Mouse (Mus musculus) stomach, postnatal 0 days (tissue): ENCODE results near the gene Col4a4.

Experiments
- CTCF ChIP-seq: IDR thresholded peaks from 2 replicates; pipeline ENCODE4 v1.5.1; 2016; ENCODE audit warnings: antibody characterized with exemption, low read depth, mild to moderate bottlenecking, moderate library complexity
- EP300 ChIP-seq: optimal IDR thresholded peaks from 2 replicates; pipeline ENCODE3; 2016; ENCODE audit warnings: antibody characterized with exemption

DNA sequence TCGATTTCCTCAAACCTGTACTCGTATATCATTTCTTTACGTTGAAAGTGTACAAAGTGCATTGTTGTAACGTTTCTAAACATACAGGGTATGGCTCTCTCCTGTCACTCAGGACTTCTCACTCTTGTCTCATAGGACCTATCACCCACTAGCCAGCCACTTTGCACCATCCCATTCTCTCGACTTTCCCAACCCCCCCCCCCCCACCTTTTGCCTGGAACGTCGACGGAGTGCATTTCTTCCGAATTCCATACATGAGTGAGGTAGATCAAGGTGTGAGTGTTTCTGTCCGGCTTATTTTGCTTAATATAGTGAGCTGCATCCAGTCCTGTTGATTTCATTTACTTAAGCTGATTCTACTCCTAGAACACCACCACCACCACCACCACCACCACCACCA, 9.3 kb downstream of the Col4a4 start:
- TF ChIP-seq EP300 (no peak), CTCF (no peak)
